Mouse (Mus musculus) monocyte, adult 59 days (primary cell): ENCODE measurements around the gene Morf4l1. TPM values are rescaled to one million over a fixed set of nuclear protein-coding genes. Genes with fewer than 3 reads are reported as not detected.

Source experiments
- total RNA-seq, 2 experiments: library from RNA; stranded (reverse); gene quantifications; one replicate each; pipeline ENCODE4 v1.2.4; 2023

The Morf4l1 gene
- total RNA-seq, result 100 to 1,000 TPM; 364 to 393 TPM

GRCm38 (mm10) chr9:90114567-90115307 lies at the start of gene Morf4l1:
TSS of gene Morf4l1 (minus strand) at chr9:90114774.

GRCm38 (mm10) chr9:90162926-90163748 lies 48.6 kb upstream of the Morf4l1 start, which contains the start of gene Adamts7:
TSS of gene Adamts7 (plus strand) at chr9:90163069.

DNA sequence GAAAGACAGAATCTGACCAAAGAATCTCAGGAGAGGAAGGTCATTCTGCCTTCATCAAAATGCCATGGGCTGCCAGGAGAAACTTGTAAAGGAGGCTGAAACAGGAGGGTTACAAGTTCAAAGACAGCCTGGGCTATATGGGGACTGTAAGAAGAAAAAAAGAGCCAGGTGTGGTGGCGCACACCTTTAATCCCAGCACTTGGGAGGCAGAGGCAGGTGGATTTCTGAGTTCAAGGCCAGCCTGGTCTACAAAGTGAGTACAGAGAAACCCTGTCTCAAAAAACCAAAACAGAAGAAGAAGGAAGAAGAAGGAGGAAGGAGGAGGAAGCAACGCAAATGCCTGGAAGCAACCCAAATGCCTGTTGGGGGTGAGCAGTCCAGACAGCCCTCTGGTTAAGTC lies 60.7 kb downstream of the Morf4l1 start, which contains the start of gene Ctsh:
TSS of gene Ctsh (plus strand) at position 301 of the 400 bp plus-strand sequence.

Other genes starting within 250 kb of the Morf4l1 start
- under 1 TPM in 1 of 2 experiments, not detected in 1; 0.15 TPM for gene Rasgrf1, start 204.9 kb downstream of the Morf4l1 start, total RNA-seq
- 100 to 1,000 TPM; 587 to 636 TPM for gene Ctsh, start 60.6 kb downstream of the Morf4l1 start, total RNA-seq
- gene Adamts7, start 48.3 kb upstream of the Morf4l1 start, total RNA-seq, result under 1 TPM; 0.34 to 0.39 TPM
- gene Tbc1d2b, start 156.0 kb upstream of the Morf4l1 start, total RNA-seq, result 100 to 1,000 TPM; 125 to 128 TPM